Mouse (Mus musculus): ENCODE data around the gene Hand1. TPM values are rescaled to one million over a fixed set of nuclear protein-coding genes. Genes with fewer than 3 reads are reported as not detected.

Gene Hand1
- total RNA-seq, 1 experiment = 6.5 TPM

DNA sequence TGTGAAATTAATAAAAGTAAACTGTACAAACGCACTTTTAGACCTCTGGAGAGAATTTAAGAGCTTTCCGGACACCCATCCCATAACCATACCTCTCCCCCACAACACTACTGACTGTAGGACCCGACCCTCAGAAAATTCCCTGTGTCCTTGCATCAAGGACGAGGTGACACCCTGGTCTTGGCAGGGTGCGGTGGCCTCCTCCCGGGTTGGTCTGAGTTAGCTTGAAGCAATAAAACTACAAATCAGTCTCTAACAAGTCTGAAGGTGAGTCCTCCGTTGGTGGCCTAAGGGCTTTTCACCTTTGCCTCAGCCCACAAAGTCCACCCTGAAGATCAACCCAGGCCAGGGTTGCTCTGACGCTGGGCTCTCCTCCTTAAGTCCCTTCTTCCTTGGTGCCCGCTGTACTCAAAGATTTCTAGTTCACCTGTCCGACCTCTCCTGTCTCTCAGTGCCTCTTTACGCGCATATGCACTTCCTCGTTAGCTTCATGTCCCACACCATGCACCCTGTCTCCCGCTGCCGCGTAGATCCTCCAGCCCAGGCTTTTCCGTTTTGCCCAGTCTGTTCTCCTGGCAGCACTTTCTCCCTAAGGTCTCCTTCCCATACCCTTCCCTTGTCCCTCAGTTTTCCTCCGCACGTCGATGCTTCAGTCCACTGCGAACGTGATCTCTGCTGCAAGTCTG, 32.2 kb downstream of the Hand1 start:
- H3K36me3 ChIP-seq (ENCODE audit: control insufficient read depth, insufficient read depth, low read length, poor library complexity, severe bottlenecking) = no peaks in the 10 kb centered on the region
- H3K4me3 ChIP-seq (ENCODE audit: insufficient read depth in 1 of 2, low read depth in 1 of 2, low read length in 2 of 2, poor library complexity in 1 of 2, severe bottlenecking in 1 of 2) = peak overlapping the region; percentile 76 to 94
- peak overlapping the region; percentile 73 for H3K9ac ChIP-seq (ENCODE audit: insufficient read depth, low read depth, low read length, poor library complexity, severe bottlenecking)
- H3K4me1 ChIP-seq (ENCODE audit: control insufficient read depth in 2 of 2, insufficient read depth in 2 of 2, low read length in 2 of 2, poor library complexity in 1 of 2) = peaks cover 2 to 10% of the 10 kb centered on the region in 2 experiments; a peak in 3 of 4 replicates
- no peak overlapping the region; the same call in 1 of the 2 replicates for H3K27ac ChIP-seq (ENCODE audit: insufficient read depth, low read depth, low read length, poor library complexity, severe bottlenecking)
- no peaks in the 10 kb centered on the region for H3K9me3 ChIP-seq (ENCODE audit: control insufficient read depth, insufficient read depth, low read depth, low read length)
- no peak for DNase-seq (ENCODE audit: low read depth, low spot score)
- in situ Hi-C loops (cut with MboI; ENCODE audit: low sequenced_read_pairs in 2 of 2, unreplicated experiment in 2 of 2) = no loop called here
- TF ChIP-seq ZC3H11A (IDR thresholded peaks at IDR 0.05; ENCODE audit: borderline replicate concordance, low read depth, low read length) (no peak), MAFK (IDR thresholded peaks at IDR 0.05; ENCODE audit: insufficient read depth, low read depth, low read length) (no peak), CHD2 (IDR thresholded peaks at IDR 0.05; ENCODE audit: low read depth, low read length) (no peak), ZNF384 (IDR thresholded peaks at IDR 0.05; ENCODE audit: low read depth, low read length) (no peak), HCFC1 (IDR thresholded peaks at IDR 0.05; ENCODE audit: borderline replicate concordance, insufficient read depth, low read length) (no peak)

DNA sequence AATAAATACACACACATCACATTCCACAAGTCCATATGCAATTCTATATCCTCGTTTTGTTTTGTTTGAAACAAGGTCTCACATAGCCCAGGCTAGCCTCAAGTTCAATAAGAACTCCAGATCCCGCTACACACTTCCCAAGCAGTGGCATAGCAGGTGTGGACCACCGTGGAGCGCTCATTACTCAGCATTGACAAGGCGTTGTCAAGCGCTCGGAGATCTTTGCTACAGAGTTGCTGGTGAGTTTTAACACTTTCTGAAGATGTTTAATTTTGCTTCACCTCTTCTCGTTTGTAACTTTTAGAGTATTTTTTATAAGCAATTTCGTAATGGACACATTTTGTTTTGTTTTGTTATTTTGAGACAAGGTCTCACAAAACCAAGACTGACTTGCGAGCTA, 33.2 kb downstream of the Hand1 start:
- no peak overlapping the region for H3K9ac ChIP-seq (ENCODE audit: insufficient read depth, low read depth, low read length, poor library complexity, severe bottlenecking)
- H3K4me1 ChIP-seq (ENCODE audit: control insufficient read depth in 2 of 2, insufficient read depth in 2 of 2, low read length in 2 of 2, poor library complexity in 1 of 2) = peaks cover 2 to 10% of the 10 kb centered on the region in 2 experiments; a peak in 3 of 4 replicates
- no peak for DNase-seq (ENCODE audit: low read depth, low spot score)
- H3K9me3 ChIP-seq (ENCODE audit: control insufficient read depth, insufficient read depth, low read depth, low read length) = no peaks in the 10 kb centered on the region
- H3K36me3 ChIP-seq (ENCODE audit: control insufficient read depth, insufficient read depth, low read length, poor library complexity, severe bottlenecking) = no peaks in the 10 kb centered on the region
- in situ Hi-C loops (cut with MboI; ENCODE audit: low sequenced_read_pairs in 2 of 2, unreplicated experiment in 2 of 2) = no loop called here
- H3K27ac ChIP-seq (ENCODE audit: insufficient read depth, low read depth, low read length, poor library complexity, severe bottlenecking) = no peak overlapping the region
- TF ChIP-seq ZNF384 (IDR thresholded peaks at IDR 0.05; ENCODE audit: low read depth, low read length) (no peak), MAFK (IDR thresholded peaks at IDR 0.05; ENCODE audit: insufficient read depth, low read depth, low read length) (no peak), ZC3H11A (IDR thresholded peaks at IDR 0.05; ENCODE audit: borderline replicate concordance, low read depth, low read length) (no peak), HCFC1 (IDR thresholded peaks at IDR 0.05; ENCODE audit: borderline replicate concordance, insufficient read depth, low read length) (no peak), CHD2 (IDR thresholded peaks at IDR 0.05; ENCODE audit: low read depth, low read length) (no peak)
- no peak overlapping the region for H3K4me3 ChIP-seq (ENCODE audit: insufficient read depth in 1 of 2, low read depth in 1 of 2, low read length in 2 of 2, poor library complexity in 1 of 2, severe bottlenecking in 1 of 2)

DNA sequence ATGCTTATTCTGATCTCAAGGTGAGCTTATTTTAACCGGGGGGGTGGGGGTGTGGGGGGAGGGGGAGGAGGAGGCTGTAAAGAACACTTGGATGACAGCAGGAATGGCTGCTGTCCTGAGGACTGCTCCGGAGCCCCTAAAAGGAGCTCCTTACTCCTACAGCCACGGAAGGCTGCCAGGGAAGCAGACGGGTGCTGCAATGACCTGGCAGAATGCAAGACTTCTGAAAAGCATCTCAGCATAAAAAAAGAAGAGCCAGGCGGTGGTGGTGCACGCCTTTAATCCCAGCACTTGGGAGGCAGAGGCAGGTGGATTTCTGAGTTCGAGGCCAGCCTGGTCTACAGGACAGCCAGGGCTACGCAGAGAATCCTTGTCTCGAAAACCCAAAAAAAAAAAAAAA, 34.8 kb downstream of the Hand1 start:
- peaks cover 2 to 8% of the 10 kb centered on the region in 2 experiments; a peak in 3 of 4 replicates for H3K4me1 ChIP-seq (ENCODE audit: control insufficient read depth in 2 of 2, insufficient read depth in 2 of 2, low read length in 2 of 2, poor library complexity in 1 of 2)
- no peaks in the 10 kb centered on the region for H3K9me3 ChIP-seq (ENCODE audit: control insufficient read depth, insufficient read depth, low read depth, low read length)
- no peak for DNase-seq (ENCODE audit: low read depth, low spot score)
- H3K27ac ChIP-seq (ENCODE audit: insufficient read depth, low read depth, low read length, poor library complexity, severe bottlenecking) = no peak overlapping the region
- in situ Hi-C loops (cut with MboI; ENCODE audit: low sequenced_read_pairs in 2 of 2, unreplicated experiment in 2 of 2) = no loop called here
- H3K4me3 ChIP-seq (ENCODE audit: insufficient read depth in 1 of 2, low read depth in 1 of 2, low read length in 2 of 2, poor library complexity in 1 of 2, severe bottlenecking in 1 of 2) = no peak overlapping the region
- TF ChIP-seq MAFK (IDR thresholded peaks at IDR 0.05; ENCODE audit: insufficient read depth, low read depth, low read length) (peak; percentile 50; the same call in 1 of the 2 replicates), ZC3H11A (IDR thresholded peaks at IDR 0.05; ENCODE audit: borderline replicate concordance, low read depth, low read length) (no peak), CHD2 (IDR thresholded peaks at IDR 0.05; ENCODE audit: low read depth, low read length) (no peak), HCFC1 (IDR thresholded peaks at IDR 0.05; ENCODE audit: borderline replicate concordance, insufficient read depth, low read length) (no peak)
- no peaks in the 10 kb centered on the region for H3K36me3 ChIP-seq (ENCODE audit: control insufficient read depth, insufficient read depth, low read length, poor library complexity, severe bottlenecking)
- H3K9ac ChIP-seq (ENCODE audit: insufficient read depth, low read depth, low read length, poor library complexity, severe bottlenecking) = no peak overlapping the region

DNA sequence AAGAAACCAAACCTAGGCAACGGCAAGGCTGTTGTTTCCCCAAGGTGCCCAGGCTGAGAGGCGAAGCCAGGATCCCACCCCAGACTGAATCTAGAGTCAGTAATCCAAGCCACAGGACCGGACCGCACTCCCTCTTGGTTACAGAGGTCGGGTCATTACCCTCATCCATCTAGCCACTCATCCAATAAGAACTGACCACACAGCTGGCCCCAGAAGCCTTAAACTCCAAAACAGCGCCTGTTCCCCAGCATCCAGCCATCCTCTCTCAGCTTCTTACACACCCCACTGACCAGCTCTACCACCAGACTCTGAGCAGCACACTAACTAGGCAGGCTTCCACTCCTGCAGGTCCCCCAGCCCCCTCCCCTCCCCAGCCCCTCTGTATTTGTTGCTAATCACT, 37.5 kb downstream of the Hand1 start:
- Histone ChIP-seq H3K9ac (ENCODE audit: insufficient read depth, low read depth, low read length, poor library complexity, severe bottlenecking) (no peak overlapping the region), H3K4me3 (ENCODE audit: insufficient read depth in 1 of 2, low read depth in 1 of 2, low read length in 2 of 2, poor library complexity in 1 of 2, severe bottlenecking in 1 of 2) (no peak overlapping the region), H3K9me3 (ENCODE audit: control insufficient read depth, insufficient read depth, low read depth, low read length) (no peaks in the 10 kb centered on the region), H3K36me3 (ENCODE audit: control insufficient read depth, insufficient read depth, low read length, poor library complexity, severe bottlenecking) (no peaks in the 10 kb centered on the region), H3K4me1 (ENCODE audit: control insufficient read depth in 2 of 2, insufficient read depth in 2 of 2, low read length in 2 of 2, poor library complexity in 1 of 2) (peaks cover 8 to 18% of the 10 kb centered on the region in 2 experiments), H3K27ac (ENCODE audit: insufficient read depth, low read depth, low read length, poor library complexity, severe bottlenecking) (no peak overlapping the region)
- no peak for TF ChIP-seq ZC3H11A (IDR thresholded peaks at IDR 0.05; ENCODE audit: borderline replicate concordance, low read depth, low read length)
- no peak for TF ChIP-seq MAFK (IDR thresholded peaks at IDR 0.05; ENCODE audit: insufficient read depth, low read depth, low read length)
- TF ChIP-seq ZNF384 (IDR thresholded peaks at IDR 0.05; ENCODE audit: low read depth, low read length) = no peak
- TF ChIP-seq CHD2 (IDR thresholded peaks at IDR 0.05; ENCODE audit: low read depth, low read length) = no peak
- TF ChIP-seq HCFC1 (IDR thresholded peaks at IDR 0.05; ENCODE audit: borderline replicate concordance, insufficient read depth, low read length) = no peak
- no peak for DNase-seq (ENCODE audit: low read depth, low spot score)
- in situ Hi-C loops (cut with MboI; ENCODE audit: low sequenced_read_pairs in 2 of 2, unreplicated experiment in 2 of 2) = no loop called here

All from ES-E14 (cell line).